Mouse (Mus musculus): ENCODE data around the gene Lingo2. TPM values are rescaled to one million over a fixed set of nuclear protein-coding genes. Genes with fewer than 3 reads are reported as not detected.

Lingo2 gene
- total and polyA plus RNA-seq, 3 experiments, result not detected

- DNase-seq (ENCODE audit: low read depth, low spot score), result no peak
- Histone ChIP-seq H3K79me2 (ENCODE audit: control insufficient read depth, insufficient read depth, low read length, poor library complexity) (no peaks in the 10 kb centered on the region), H3K9me3 (replicated peaks; ENCODE audit: insufficient read depth, low read length) (no peaks in the 10 kb centered on the region), H3K4me3 (ENCODE audit: control insufficient read depth in 1 of 2, insufficient read depth in 1 of 2, low read depth in 2 of 2, low read length in 2 of 2) (no peak overlapping the region), H3K9ac (ENCODE audit: control insufficient read depth, low read depth, low read length, poor library complexity, severe bottlenecking) (no peak overlapping the region), H3K27me3 (ENCODE audit: control insufficient read depth in 1 of 2, insufficient read depth in 2 of 2, low read length in 2 of 2) (no peaks in the 10 kb centered on the region), H3K36me3 (ENCODE audit: control insufficient read depth in 1 of 2, insufficient read depth in 2 of 2, low read length in 2 of 2) (no peaks in the 10 kb centered on the region), H3K27ac (ENCODE audit: control insufficient read depth, low read depth, low read length) (no peak overlapping the region), H3K4me1 (ENCODE audit: control insufficient read depth in 1 of 2, insufficient read depth in 2 of 2, low read length in 2 of 2) (no peaks in the 10 kb centered on the region)
- TF ChIP-seq MAFK (IDR thresholded peaks at IDR 0.05; ENCODE audit: borderline replicate concordance, low read depth, low read length), result no peak
- TF ChIP-seq NELFE (IDR thresholded peaks at IDR 0.05; ENCODE audit: low read depth, low read length), result no peak
- TF ChIP-seq TCF12 (IDR thresholded peaks at IDR 0.05; ENCODE audit: low read depth, low read length), result no peak
- TF ChIP-seq MAZ (IDR thresholded peaks at IDR 0.05; ENCODE audit: low read depth, low read length), result no peak
- no peak for TF ChIP-seq EP300 (IDR thresholded peaks at IDR 0.05; ENCODE audit: low read depth in 1 of 2, low read length in 2 of 2)
- no peak for TF ChIP-seq CTCF (IDR thresholded peaks at IDR 0.05 in 2 of 3, conservative IDR thresholded peaks at IDR 0.05 in 1 of 3; ENCODE audit: control insufficient read depth in 1 of 3, insufficient read depth in 1 of 3, low read depth in 2 of 3, low read length in 3 of 3, poor library complexity in 1 of 3, severe bottlenecking in 1 of 3)
- no peak for TF ChIP-seq SIN3A (IDR thresholded peaks at IDR 0.05; ENCODE audit: low read length)
These were observed 1.2 kb upstream of the Lingo2 start for GRCm38 (mm10) chr4:36952431-36953429.

DNA sequence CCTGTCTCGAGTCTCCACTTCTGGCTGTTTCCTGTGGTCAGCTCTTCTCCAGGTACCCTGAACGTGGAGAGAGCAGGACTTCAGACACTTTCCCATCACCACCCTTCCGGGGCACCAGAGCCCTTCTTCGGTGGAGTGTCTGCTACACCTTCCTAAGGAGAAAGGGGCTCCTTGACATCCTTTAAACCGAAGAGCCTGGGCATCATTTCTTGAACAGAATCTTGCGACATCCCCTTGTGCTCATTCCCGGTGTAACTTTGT is 338 bp upstream of the Lingo2 start:
- no peaks in the 10 kb centered on the region for H3K27me3 ChIP-seq (ENCODE audit: control insufficient read depth in 1 of 2, insufficient read depth in 2 of 2, low read length in 2 of 2)
- H3K4me1 ChIP-seq (ENCODE audit: control insufficient read depth in 1 of 2, insufficient read depth in 2 of 2, low read length in 2 of 2), result no peaks in the 10 kb centered on the region
- no peak overlapping the region for H3K9ac ChIP-seq (ENCODE audit: control insufficient read depth, low read depth, low read length, poor library complexity, severe bottlenecking)
- no peak overlapping the region for H3K4me3 ChIP-seq (ENCODE audit: control insufficient read depth in 1 of 2, insufficient read depth in 1 of 2, low read depth in 2 of 2, low read length in 2 of 2)
- H3K27ac ChIP-seq (ENCODE audit: control insufficient read depth, low read depth, low read length), result no peak overlapping the region
- H3K36me3 ChIP-seq (ENCODE audit: control insufficient read depth in 1 of 2, insufficient read depth in 2 of 2, low read length in 2 of 2), result no peaks in the 10 kb centered on the region
- TF ChIP-seq USF2 (IDR thresholded peaks at IDR 0.05; ENCODE audit: borderline replicate concordance in 1 of 2, insufficient read depth in 1 of 2, low read depth in 1 of 2, low read length in 2 of 2), result no peak
- no peak for TF ChIP-seq ZMIZ1 (IDR thresholded peaks at IDR 0.05; ENCODE audit: low read depth, low read length)
- no peak for TF ChIP-seq MAX (IDR thresholded peaks at IDR 0.05; ENCODE audit: low read length)
- no peak for TF ChIP-seq EP300 (IDR thresholded peaks at IDR 0.05; ENCODE audit: low read depth in 1 of 2, low read length in 2 of 2)
- TF ChIP-seq RCOR1 (IDR thresholded peaks at IDR 0.05; ENCODE audit: low read depth, low read length), result no peak
- no peak for TF ChIP-seq KAT2A (conservative IDR thresholded peaks at IDR 0.05; ENCODE audit: low read depth, low read length)
- no peak for TF ChIP-seq E2F4 (IDR thresholded peaks at IDR 0.05; ENCODE audit: borderline replicate concordance, low read depth, low read length)
- no peak for TF ChIP-seq ZNF384 (IDR thresholded peaks at IDR 0.05; ENCODE audit: low read depth, low read length)
- TF ChIP-seq TCF12 (IDR thresholded peaks at IDR 0.05; ENCODE audit: low read depth, low read length), result no peak
- TF ChIP-seq CTCF (IDR thresholded peaks at IDR 0.05 in 2 of 3, conservative IDR thresholded peaks at IDR 0.05 in 1 of 3; ENCODE audit: control insufficient read depth in 1 of 3, insufficient read depth in 1 of 3, low read depth in 2 of 3, low read length in 3 of 3, poor library complexity in 1 of 3, severe bottlenecking in 1 of 3), result no peak
- TF ChIP-seq NELFE (IDR thresholded peaks at IDR 0.05; ENCODE audit: low read depth, low read length), result no peak
- no peak for TF ChIP-seq TAL1 (IDR thresholded peaks at IDR 0.05; ENCODE audit: low read length)
- no peak for TF ChIP-seq ZC3H11A (IDR thresholded peaks at IDR 0.05; ENCODE audit: low read depth, low read length)
- no peak for TF ChIP-seq ELF1 (IDR thresholded peaks at IDR 0.05; ENCODE audit: low read depth, low read length)
- TF ChIP-seq POLR2AphosphoS5 (IDR thresholded peaks at IDR 0.05; ENCODE audit: borderline replicate concordance, low read depth, low read length), result no peak
- no peak for TF ChIP-seq NRF1 (IDR thresholded peaks at IDR 0.05; ENCODE audit: insufficient read depth, low read depth, low read length, poor library complexity, severe bottlenecking)
- TF ChIP-seq CHD2 (IDR thresholded peaks at IDR 0.05; ENCODE audit: low read length), result no peak
- no peak for TF ChIP-seq SMC3 (IDR thresholded peaks at IDR 0.05; ENCODE audit: low read depth, low read length)
- no peak for TF ChIP-seq TBP (IDR thresholded peaks at IDR 0.05; ENCODE audit: low read depth, low read length)
- TF ChIP-seq GATA1 (IDR thresholded peaks at IDR 0.05; ENCODE audit: low read depth, low read length), result no peak
- no peaks in the 10 kb centered on the region for H3K9me3 ChIP-seq (replicated peaks; ENCODE audit: insufficient read depth, low read length)
- DNase-seq (ENCODE audit: low read depth, low spot score), result no peak
- no peaks in the 10 kb centered on the region for H3K79me2 ChIP-seq (ENCODE audit: control insufficient read depth, insufficient read depth, low read length, poor library complexity)

Data from MEL (cell line).